ENCODE assay signal across 19 mouse cellular contexts in genomic region chr10:4155521-4155920, GRCm38 (mm10).
DNase-seq lines count a peak whose midpoint lies in the region; ATAC-seq and TF ChIP-seq lines count a peak whose summit lies in the region.
"Had no signal": no experiment of that assay in that cellular context is flagged by ENCODE, and none has a peak within 500 bp of the region (broad histone marks: within the 10 kb centered on the region; RNA-seq: fewer than 3 reads in every experiment).

No protein-coding gene starts in this region.

- H3K4me3 ChIP-seq in gastrocnemius, adult 2 months = no peak overlapping the region
- H3K4me3 ChIP-seq: embryonic facial prominence, embryonic 15.5 days; intestine, embryonic 15.5 days had no signal

- no peak for TF ChIP-seq CTCF in gastrocnemius, adult 2 months (IDR thresholded peaks at IDR 0.05)

- ATAC-seq in inflammation-experienced regulatory T-cells, adult 6 months = no peak
- ATAC-seq: activated CD4-positive, CD25-positive, alpha-beta regulatory T cell, adult 4 months; forebrain, embryonic 16.5 days; intestine, embryonic 15.5 days; liver, postnatal 0 days; midbrain, embryonic 16.5 days had no signal

- H3K27ac ChIP-seq in gastrocnemius, adult 2 months = peak overlapping the region; percentile 53
- H3K27ac ChIP-seq: embryonic facial prominence, embryonic 15.5 days; intestine, embryonic 15.5 days had no signal

- intact Hi-C loops in gastrocnemius, adult 2 months (cut with DNase I) = no loop called here
- intact Hi-C loops in gastrocnemius, postnatal 14 days (cut with DNase I; ENCODE audit: low total_unique reads) = no loop called here

- DNase-seq in gastrocnemius, adult 2 months = no peak
- no peak for DNase-seq in gastrocnemius, postnatal 14 days
- peak; percentile 3 for DNase-seq in thymus, postnatal 0 days (ENCODE audit: low spot score)
- DNase-seq in thymus, adult 18-20 months = no peak
- DNase-seq in lung, postnatal 25 days (ENCODE audit: low spot score) = peak; percentile 21
- no peak for DNase-seq in ovary, postnatal 14 days (ENCODE audit: low spot score)
- no peak for DNase-seq in right cerebral cortex, postnatal 10 days (ENCODE audit: low spot score in 2 of 2)
- DNase-seq: cerebellum, postnatal 25 days; heart, postnatal 4 days; kidney, postnatal 25 days; layer of hippocampus, postnatal 36 days; liver, postnatal 0 days; right cerebral cortex, adult 18-20 months had no signal

Comparison
In these comparisons a context has a peak if more than half of its experiments do, and no peak if none do; other contexts are left out.
1. DNase-seq: peak in thymus, postnatal 0 days (single experiment) and lung, postnatal 25 days (single experiment); none in gastrocnemius, adult 2 months (single experiment), gastrocnemius, postnatal 14 days (single experiment), thymus, adult 18-20 months (0 of 2), ovary, postnatal 14 days (single experiment) and right cerebral cortex, postnatal 10 days (0 of 2).